Mouse (Mus musculus) spleen, adult 2 months (tissue): ENCODE data around the gene Tgfb1i1.

Experiments used
- CTCF ChIP-seq: fragments of 200-500 bp; IDR thresholded peaks from 2 replicates; pipeline ENCODE4 v1.5.1; 2011; ENCODE audit warnings: mild to moderate bottlenecking, inconsistent platforms; ENCODE audit not compliant: insufficient read depth, insufficient read length, insufficient replicate concordance; ENCODE audit errors: extremely low read depth
- POLR2A ChIP-seq: fragments of 200-500 bp; IDR thresholded peaks from 2 replicates; pipeline ENCODE4 v1.6.1; 2011; ENCODE audit warnings: low read depth, low read length, inconsistent platforms

- no peak for TF ChIP-seq POLR2A
- TF ChIP-seq CTCF = no peak
These were observed 11.1 kb upstream of the Tgfb1i1 start for GRCm38 (mm10) chr7:128235481-128235880.
